Mouse (Mus musculus): ENCODE data around the gene Mmaa.

The Mmaa gene

DNA sequence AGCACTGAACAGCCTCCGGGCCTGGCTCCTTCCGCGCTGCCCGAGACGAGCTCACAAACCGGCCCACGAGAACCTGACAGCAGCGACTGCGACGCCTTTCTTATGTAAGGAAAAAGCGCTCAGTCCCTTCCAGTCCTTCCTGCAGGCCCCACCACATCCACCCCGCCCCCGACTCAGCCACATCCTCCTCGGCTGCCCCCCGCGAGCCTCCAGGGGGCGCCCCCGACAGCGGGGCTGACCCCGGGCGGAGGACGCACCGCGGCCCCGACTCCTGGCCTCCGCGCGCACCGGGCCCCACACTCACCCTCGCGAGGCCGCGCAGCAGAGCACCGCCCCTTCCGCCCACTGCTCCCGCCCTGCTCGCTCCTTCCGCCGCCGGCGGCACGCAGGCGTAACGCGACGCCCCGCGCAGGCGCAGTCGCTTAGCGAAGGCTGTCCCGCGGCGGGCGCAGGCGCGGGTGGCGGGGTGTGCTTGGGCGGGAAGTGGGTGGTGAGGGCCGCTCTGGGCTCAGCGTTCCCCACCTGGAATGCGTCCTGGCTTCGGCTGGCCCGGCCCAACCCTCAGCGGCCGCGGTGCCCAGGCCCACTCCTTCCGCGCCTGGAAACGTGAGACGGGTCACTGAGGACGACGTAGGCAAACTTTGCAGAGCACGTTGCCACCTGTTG, at the start of gene Mmaa:
Gene Mmaa, minus strand, starts transcription at position 328 of the 666 bp plus-strand sequence.
- DNase-seq (ENCODE audit: low spot score): peak; percentile 99

DNA sequence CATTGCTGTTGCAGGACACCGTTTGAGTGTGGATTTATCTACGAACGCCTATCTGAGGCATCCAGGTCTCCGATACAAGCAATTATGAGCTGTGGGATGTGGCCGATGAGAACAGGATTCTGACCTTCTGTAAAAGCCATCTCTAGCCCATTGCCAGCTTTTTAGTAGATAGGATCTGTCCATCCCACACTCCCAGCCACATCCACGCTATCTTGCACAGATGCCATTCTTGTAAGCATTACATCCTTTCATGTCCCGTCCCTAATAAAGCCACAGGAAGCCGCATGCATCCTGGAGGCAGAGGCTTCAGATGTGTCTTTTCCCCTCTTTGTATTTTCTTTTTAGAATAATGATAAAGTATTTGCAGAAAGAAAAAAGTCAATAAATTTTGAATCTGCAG, 46.5 kb upstream of the Mmaa start:
- DNase-seq (ENCODE audit: low spot score): no peak

DNA sequence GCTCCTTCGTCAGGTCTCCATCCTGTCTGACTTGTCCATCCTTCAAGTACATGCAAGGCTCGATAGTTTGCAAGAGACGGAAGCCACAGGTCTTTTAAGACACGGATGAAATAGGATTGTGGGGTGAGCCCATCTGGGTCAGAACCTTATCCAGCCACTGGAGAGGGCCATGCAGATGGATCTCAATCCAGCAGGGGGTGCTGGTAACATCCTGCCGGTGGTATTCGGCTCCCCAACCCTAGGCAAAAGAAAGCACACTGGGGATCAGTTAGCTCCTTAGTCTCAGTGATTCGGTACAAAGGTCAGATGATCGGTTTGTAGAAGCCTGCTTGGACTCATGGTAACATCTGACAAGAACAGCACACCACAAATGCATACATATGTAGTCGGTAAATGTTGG, 44.8 kb upstream of the Mmaa start:
- no peak for DNase-seq (ENCODE audit: low spot score)

DNA sequence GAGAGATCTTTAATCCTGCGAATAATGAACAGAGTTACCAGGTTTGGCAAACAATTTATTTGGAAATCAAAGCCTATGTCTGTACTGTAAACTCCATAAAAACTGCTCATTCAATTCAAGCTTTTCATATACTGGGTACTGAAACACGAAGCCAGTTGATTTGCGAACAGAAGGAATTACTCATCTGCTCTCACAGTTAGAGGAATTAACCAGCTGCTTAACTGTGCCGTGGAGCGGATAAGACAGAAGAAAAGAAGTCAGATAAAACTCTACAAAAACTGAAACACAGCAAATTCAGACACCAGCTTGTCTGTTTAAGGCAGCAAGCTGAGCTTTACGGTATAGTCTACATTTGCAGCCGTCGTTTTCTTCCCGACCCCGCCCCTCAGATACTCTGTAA, 43.9 kb upstream of the Mmaa start:
- no peak for DNase-seq (ENCODE audit: low spot score)

DNA sequence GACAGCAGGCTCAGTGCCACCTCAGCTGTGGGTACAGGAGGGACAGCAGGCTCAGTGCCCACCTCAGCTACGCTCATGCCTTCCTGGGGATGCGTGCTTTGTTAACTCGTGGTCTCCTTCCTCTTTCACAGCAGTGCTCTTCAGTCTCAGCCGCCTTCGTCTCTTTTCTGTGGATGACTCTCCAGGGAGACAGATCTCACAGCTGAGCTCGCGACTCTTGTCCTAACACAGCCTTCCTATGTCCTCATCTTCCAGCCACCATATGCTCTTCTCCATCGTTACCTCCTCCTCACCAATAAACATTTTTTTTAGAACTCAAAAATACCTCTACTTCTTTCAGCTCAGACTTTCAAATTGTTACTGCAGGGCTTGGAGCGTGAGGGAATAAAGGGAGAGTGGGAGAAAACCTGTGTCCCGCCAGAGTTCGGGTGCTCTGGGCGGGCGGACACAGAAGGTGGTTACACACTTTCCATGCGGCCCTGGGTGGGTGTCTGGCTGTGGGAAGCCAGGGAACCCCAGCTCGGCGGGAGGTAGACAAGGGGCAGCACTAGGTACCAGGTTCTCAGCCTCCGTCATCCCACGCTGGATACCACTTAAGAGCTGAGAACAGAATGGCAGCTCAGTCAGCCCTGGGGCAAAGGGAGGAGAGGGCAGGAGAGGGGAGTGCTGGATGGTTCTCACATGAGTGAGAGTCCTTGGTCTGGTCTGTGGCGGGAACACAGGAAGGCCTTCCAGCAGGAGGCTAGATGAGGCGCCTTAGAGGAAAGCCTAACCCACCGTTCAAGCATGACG, 37.6 kb upstream of the Mmaa start:
- no peak for DNase-seq (ENCODE audit: low spot score)

DNA sequence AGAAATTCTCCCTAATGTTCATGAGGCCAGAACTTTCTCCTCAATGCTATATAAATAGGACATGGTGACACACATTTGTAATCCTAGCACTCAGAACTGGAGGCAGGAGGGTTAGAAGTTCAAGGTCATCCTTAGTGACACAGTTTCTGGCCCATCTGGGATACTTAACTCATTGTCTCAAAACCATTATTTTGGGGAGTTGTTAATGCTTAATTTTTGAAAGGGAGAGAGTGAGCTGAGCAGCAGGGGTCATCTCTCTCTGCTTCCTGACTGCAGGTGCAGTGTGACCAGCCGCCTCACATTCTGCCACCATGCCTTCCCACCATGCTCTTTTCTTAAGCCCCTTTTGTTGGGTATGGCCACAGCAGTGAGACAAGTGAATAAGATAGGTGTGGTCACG, 36.8 kb upstream of the Mmaa start:
- DNase-seq (ENCODE audit: low spot score): no peak

DNA sequence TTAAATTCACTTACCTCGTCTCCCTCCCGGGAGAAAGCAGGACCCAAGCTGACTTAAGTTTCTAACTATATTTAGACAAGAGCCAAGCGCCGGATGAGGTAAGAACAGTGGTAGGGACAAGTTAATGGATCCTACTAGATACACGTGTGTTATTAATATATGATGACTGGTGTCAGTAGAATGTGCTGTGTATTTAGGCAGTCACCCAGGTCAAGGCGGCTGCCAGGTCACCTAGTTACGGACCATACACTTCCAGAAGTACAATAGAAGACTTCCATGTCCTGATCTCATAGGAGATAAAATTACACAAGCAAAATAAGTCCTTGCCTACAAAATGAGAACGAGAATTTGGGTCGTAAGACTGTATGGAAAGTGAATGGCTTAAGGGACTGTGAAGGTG, 36.3 kb upstream of the Mmaa start:
- no peak for DNase-seq (ENCODE audit: low spot score)

DNA sequence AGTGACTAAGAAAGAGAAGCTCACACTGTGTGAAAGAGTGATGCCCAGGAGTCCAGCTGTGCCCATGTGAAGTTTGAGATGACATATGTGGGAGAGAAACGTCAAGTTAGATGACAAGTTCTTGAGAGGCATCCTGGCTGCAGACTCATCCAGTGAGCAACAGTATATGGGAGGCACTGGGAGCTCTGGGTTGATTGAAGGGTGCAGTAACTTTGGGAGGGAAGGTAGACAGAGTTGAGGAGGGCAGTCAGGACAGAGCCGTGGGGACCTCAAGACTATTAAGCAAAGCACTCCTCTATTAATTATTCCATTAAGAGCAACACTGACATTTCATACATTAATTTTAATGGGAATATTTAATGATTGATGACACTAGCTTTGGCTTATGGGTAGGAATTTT, 35.0 kb upstream of the Mmaa start:
- no peak for DNase-seq (ENCODE audit: low spot score)

DNA sequence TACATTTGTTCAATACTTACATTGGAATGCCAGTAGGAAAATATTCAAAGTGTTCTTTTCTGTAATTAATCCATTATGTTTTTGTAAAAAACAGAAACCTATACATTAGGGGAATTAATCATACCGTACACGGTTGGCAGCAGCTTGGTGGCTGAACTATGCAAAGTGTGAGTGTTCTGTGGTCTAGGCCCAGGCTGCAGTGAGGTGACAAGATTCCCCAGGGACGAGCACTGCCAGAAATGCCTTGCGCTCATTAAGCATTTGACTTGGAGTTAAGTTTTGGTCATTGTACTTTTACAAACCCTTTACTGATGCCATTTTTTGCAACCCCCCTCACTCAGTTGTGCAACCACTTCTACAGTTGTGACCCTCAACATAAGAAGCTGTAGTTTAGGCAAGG, 34.4 kb upstream of the Mmaa start:
- no peak for DNase-seq (ENCODE audit: low spot score)

DNA sequence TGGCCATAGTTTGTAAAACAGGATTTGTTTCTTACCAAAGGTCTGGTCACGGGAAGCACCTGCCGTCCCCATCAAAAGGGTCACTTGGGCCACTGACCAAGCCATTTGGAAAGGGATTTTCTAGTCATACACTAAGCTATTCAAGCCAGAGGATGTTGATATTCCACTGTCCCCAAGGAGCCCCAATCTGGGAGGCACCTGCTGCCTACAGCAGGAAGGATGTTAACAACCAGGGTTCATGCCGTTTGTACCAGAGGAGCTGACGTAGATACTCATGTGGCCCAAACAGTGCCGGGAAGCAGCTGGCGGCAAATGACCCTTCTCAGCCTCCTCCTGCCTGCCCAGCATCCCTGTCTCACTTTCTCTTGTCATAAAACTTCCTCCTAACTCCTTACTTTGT, 30.8 kb upstream of the Mmaa start:
- no peak for DNase-seq (ENCODE audit: low spot score)

DNA sequence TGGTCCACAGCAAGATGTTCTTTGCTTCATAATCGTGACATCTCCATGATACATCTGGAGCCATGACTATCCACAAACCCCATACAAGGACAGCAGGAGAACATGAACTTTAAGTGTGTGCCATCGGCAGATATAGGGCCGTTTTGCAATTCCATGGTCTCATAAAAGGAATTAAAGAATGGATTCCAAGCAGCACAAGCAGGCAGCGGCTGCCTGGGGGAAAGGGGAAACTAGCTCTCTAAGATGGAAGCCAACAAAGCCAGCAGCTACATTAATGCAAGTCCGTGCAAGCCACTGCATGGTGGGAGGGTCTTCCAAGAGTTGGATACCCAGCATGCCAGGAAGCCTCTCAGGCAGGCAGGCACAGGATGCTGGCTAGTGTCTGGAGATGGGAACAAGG, 30.2 kb upstream of the Mmaa start:
- DNase-seq (ENCODE audit: low spot score): no peak

DNA sequence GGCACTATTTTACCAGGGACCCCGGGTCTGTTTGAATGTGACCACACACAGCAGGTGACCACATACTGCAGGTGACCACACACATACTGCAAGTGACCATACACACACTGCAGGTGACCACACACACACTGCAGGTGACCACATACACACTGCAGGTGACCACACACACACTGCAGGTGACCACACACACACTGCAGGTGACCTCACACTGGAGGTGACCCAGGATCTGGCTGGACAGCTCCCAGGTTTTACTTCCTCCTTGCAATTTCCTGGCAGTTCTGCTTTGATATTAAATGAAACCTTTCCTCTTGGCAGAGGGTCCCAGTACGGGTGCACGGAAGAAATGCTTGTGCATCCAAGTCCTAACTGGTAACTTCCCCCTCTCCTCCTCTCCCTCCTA, 29.3 kb upstream of the Mmaa start:
- DNase-seq (ENCODE audit: low spot score): no peak

DNA sequence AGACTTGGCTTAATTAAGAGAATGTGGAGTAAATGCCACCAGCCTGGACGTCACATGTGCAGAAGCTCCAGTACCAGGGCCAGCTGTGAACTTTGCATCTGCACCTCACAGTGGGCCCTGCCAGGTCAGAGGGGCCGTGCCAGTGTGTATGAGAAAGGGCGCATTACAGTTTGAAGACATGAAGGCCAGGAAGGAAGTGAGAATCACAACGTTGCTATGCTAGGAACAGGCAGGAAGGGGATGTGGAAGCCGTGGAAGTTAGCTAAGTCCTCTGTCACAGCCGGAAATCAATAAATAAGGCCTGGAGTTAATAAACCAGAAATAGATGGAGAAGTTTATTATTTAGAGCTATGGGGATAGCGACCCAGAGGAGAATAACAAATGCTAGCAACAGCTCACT, 28.4 kb upstream of the Mmaa start:
- DNase-seq (ENCODE audit: low spot score): no peak

DNA sequence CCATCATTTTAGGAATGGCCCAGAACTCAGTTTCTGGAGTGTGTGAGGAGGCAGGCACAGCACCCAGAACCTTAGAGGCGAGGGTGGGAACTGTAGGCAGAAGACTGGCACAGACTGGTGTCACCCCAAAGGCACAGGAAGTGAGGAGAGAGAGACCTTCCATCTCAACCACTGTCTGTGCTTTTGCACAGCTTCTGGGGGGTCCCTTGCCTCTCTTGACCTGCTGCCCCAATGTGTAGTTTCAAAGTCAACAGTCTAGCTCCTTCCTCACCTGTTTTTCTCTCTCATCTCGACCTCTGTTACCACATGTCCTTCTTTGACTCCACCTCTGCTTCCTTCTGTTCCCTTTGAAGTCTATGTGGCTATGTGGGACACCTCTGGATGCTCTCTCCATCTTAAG, 16.1 kb upstream of the Mmaa start:
- DNase-seq (ENCODE audit: low spot score): no peak

DNA sequence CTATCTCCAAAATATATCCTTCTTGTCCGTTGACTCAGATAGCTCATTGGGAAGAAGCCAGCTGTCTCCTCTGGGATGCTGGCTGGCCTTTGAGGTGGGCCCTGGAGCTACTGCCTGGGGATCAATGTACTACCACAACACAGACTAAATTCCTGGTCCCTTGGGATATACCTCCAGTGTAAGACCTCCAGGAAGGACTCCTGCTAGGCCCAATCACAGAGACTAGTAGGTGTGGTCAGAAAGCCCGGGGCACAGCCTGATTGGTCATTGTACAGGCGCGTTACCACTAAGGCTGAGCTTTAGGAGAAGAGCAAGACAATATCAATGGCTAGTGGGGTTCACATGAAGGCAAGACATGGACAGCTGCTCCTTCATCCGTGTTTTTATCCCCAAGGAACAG, 11.2 kb upstream of the Mmaa start:
- no peak for DNase-seq (ENCODE audit: low spot score)

DNA sequence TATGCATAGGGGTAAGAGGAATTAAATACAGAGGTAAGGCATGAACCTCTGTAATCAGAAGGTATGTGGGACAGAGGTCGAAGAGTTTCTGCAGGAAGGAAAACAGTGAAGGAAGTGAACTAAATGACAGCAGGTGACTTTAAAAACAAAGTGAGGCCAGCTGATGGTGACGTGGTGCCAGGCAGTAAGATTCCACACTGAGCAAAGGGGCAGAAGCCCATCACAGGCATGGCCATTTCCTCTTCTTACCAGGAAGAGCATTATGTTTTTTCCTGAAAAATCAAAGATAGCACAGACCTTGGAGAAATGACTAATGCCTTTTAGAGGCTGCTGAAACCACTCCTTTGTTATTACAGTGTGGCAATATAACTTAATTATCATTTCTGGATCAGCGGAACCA, 6.8 kb upstream of the Mmaa start:
- DNase-seq (ENCODE audit: low spot score): no peak

DNA sequence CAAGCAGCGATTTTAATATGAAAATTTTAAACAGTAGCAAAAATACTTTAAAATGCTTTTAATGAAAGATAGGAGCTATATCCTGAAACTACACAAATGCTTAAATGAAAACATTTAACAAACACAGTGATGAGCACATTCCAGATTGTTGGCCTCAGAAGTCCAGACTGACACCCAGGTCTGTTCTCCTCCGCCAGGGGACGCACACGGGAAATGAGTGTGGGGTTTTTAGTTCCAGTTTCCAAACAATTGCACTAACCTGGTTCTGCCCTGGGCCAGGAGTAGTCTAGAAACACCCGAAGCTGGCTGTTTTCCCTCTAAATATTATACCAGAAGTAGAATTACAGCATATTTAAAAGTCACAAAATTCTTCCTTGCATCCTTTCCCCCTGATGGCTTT, 5.0 kb upstream of the Mmaa start:
- DNase-seq (ENCODE audit: low spot score): no peak

DNA sequence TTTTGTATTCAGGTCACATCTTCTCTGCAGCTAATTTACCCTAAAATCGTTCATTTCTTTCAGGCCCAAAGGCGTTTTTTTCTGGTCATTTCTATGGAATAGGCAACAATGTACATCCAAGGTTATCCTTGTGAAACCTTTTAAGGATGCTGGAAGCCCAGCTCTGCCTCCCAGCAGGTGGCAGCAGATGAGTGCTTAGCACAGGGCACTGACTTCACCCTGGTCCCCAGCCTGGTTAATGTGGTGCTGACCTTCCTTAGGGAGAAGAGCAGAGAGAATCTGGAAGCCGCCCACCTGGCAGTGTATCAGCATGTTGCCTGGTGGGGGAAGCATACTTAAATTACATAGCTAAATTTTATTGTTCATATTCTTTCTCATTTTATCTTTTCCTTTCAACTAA, 3.0 kb upstream of the Mmaa start:
- no peak for DNase-seq (ENCODE audit: low spot score)

DNA sequence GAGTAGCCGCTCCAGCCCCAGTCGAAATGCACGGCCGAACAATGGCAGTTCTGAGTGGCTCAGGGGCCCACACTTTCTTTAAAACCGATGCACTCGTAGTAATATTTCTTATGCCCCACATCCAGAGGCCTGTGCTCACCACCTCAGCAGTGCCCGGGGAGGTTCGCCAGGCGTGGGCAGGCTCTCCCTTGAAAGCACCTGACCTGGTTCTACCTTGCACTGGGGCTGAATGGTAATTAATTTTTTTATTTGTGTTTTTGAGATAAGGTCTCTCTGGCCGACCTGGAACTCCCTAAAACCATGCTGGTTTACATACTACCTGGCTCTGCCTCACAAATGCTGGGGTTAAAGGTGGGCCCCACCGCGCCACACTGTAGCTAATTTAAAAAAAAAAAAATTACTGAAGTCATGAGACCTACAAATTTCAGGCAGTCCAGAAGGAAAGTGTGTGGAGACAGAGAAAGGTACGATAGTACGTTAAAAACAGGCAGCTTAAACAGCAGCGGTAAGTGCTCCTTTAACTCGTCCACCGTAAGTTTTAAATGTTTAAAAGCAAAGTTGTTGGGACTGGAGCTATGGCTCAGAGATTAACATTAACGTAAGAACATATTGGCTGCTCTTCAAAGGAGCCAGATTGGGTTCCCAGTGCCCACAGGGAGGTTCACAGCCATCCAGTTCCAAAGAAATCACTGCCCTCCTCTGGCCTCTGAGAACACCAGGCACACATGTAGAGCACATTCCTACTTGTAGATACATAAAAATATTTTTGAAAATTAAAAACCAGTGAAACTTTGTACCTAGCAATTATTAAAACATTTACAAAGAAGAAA, 754 bp upstream of the Mmaa start:
- no peak for DNase-seq (ENCODE audit: low spot score)

DNA sequence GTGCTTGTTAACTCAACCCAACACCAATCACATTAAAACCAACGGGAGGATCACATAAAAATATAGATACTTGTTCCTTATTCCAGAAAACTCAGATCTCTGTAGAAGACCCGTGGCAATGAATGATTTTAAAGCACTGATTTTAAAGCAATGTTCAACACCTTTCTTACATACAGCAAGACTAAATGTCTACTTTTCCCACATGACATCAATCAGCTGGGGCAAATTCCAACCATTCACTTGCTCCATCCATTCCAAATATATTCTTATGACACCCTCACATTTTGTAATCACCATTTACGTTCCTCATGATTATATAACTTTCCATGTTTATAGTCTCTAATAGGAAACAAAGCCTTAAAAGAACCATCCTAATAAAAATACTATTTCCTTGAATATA, 896 bp downstream of the Mmaa start:
- DNase-seq (ENCODE audit: low spot score): no peak

DNA sequence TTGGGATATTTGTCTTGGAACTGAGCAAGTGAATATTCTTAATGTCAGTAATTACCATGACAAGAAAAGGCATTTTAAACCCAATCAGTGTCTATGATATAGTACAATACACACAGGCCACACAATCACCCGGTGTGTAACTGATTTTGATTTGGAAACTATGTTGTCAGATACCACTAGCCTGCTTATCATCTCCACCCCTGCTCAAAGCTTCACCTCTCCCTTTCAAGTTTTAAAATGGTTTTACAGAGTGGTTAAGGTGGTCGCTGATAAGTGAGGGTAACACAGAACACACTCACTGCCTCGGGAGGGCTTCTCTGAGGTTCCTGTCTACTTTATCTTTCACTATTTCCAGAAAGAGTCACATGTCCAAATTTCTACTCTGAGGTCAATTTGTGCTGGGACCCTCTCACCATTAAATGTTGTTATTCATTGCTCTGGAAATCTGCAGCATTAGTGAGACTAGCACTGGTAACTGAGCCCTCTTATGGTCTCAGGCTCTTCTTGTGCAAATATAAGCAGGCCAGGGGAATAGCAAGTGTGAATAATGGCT, 1.9 kb downstream of the Mmaa start:
- DNase-seq (ENCODE audit: low spot score): no peak

DNA sequence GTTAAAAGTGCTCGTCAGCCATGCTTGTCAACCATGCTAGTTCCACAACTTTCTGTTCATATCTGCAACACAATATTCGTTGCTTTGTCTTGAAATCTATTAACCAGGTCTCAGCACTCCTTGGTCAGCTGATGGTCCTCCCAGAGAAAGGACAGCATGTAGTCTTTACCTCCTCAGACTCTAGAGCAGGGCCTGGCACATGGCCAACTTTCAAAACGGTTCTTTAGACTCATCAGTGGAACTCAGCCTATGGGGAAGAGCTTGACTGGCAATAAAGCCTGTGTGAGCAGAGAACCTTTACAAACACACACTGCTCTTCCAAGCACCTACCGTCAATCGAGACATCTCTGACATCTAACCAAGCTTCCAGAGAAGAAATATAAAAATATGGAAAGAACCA, 5.1 kb downstream of the Mmaa start:
- DNase-seq (ENCODE audit: low spot score): no peak

DNA sequence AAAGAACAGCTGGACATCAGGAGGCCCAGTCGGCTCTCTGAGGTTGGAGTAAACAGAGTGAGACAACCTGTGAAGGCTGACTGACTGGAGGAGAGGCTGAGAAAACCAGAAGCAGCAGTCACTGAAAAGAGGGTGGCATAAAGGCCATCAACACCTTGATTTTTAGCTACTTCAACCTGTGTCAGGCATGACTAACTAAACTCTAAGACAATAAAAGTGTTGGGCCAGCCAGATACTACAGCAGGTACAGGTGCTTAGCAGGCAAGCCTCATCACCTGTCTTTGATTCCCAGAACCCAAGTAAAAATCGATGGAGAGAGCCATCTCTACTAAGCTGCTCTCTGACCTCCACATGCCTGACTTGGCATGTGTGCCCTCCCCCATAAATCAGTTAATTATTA, 6.1 kb downstream of the Mmaa start:
- no peak for DNase-seq (ENCODE audit: low spot score)
